Mouse (Mus musculus) lung, adult 2 months (tissue): ENCODE results near the gene H2-Ab1. TPM values are rescaled to one million over a fixed set of nuclear protein-coding genes. Genes with fewer than 3 reads are reported as not detected.

Source experiments
- DNase-seq: peaks from one replicate; pipeline ENCODE4 v3.0.0; 2022
- H3K4me1 ChIP-seq: fragments of 200-500 bp; 2 replicates; pipeline ENCODE4 v1.6.1; 2011; ENCODE audit warnings: low read length; ENCODE audit not compliant: control insufficient read depth, insufficient read depth
- H3K4me3 ChIP-seq: fragments of 200-500 bp; replicated peaks from 2 replicates; pipeline ENCODE3; 2011; ENCODE audit warnings: low read depth, mild to moderate bottlenecking, control low read depth, low read length; ENCODE audit errors: extremely low read depth
- CTCF ChIP-seq: fragments of 200-500 bp; IDR thresholded peaks from 2 replicates; pipeline ENCODE4 v1.5.1; 2011; ENCODE audit warnings: mild to moderate bottlenecking, low read length, control low read depth; ENCODE audit not compliant: insufficient read depth
- POLR2A ChIP-seq: fragments of 200-500 bp; IDR thresholded peaks from 2 replicates; pipeline ENCODE4 v1.6.1; 2011; ENCODE audit warnings: low read depth, mild to moderate bottlenecking, control low read depth, low read length, borderline replicate concordance; ENCODE audit errors: extremely low read depth
- WGBS: fragments of 180-500 bp; shearing (Covaris S2); methylation state at CpG from one replicate; pipeline ENCODE4 v1.1.7; 2018; 5-methylcytosine and 5-hydroxymethylcytosine counted together
- polyA plus RNA-seq: library from polyadenylated mRNA; depleted of rRNA; stranded (reverse); fragments of >200 nt; gene quantifications from 2 replicates; pipeline ENCODE4 v1.2.3, GENCODE M21; 2012

The H2-Ab1 gene
- polyA plus RNA-seq, 1 experiment: 1,370 TPM

DNA sequence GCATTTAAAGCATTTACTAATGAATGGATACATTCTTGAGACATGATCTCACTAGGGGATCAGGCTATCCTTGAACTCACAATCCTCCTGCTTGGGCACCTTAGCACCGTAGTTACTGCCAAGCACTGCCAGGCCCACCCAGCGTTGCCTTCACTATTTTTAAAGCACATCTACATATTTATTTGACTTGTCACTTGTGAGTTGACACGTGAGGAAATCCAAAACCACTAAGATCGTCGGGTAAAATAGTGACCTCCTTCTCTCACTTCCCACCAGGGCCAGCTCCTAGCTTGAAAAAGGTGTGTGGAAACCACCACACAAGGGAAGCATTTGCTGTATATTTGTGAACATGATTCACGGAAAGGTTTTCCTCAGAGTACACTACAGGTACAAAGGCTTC, 29.5 kb downstream of the H2-Ab1 start:
- 45% methylated on average over 6 of the region's 6 CpGs for WGBS

GRCm38 (mm10) chr17:34287648-34288047, 30.2 kb downstream of the H2-Ab1 start, which contains the start of gene H2-Aa:
Gene H2-Aa, minus strand, starts transcription at chr17:34287823.
- 14% methylated on average over 8 of the region's 8 CpGs for WGBS
- TF ChIP-seq POLR2A: peak; percentile 73
- no peak for TF ChIP-seq CTCF
- Histone ChIP-seq H3K4me3 (peak within 1 kb of the TSS; percentile 76), H3K4me1 (peaks cover 2% of the 10 kb centered on the region; the same call in 1 of the 2 replicates)
- DNase-seq: peak; percentile 85

More for the DNA sequence above, 29.5 kb downstream of the H2-Ab1 start:
- peak overlapping the region; percentile 63 for H3K4me3 ChIP-seq
- no peak for DNase-seq
- H3K4me1 ChIP-seq: peaks cover 2% of the 10 kb centered on the region; the same call in 1 of the 2 replicates
- 0 out of 2 replicates have a peak, but pooled peaks have one; percentile 11 for TF ChIP-seq POLR2A
- TF ChIP-seq CTCF: no peak

DNA sequence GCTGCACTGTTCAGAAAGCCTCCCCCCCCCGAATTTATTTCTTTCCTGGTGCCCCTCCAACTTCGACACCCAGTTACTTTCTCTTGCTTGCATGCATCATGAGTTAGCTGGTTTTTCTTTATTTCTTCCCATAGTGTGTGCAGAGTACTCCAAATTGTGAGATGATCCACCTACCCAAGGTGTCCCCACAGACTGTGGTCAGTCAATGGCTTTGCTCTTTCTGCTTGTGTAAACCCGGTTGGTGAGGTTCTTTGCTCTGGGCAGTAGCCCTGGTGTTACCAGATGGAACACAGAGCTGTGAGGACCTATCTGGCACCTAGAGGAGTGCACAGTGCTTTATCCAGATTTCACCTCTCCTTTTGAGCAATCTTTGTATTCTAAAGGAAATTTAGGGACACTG, 30.6 kb downstream of the H2-Ab1 start:
- DNase-seq: no peak
- TF ChIP-seq POLR2A: no peak
- TF ChIP-seq CTCF: no peak
- no peak overlapping the region for H3K4me3 ChIP-seq
- 63% methylated on average over 3 of the region's 3 CpGs for WGBS
- peaks cover 2% of the 10 kb centered on the region; the same call in 1 of the 2 replicates for H3K4me1 ChIP-seq

DNA sequence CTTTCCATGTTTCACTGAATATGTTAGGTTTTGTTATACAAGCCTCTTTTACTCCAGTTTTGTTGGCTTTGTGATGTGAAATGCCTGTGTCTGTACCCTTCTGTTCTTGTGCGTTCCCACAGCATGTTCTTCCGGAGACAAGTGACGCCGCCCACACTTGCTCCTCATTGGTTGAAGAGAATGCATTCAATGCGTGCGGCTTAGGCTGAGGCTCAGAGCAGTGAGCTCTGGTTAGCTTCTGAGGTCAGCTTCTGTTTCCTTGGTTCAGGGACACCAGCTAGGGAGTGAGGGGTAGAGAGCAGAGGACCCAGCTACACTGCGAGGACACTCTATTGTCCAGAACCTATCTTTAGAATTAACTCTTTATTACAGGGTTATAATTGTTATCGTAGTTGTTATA, 34.1 kb downstream of the H2-Ab1 start:
- Histone ChIP-seq H3K4me1 (peaks cover 7% of the 10 kb centered on the region; the same call in 1 of the 2 replicates), H3K4me3 (no peak overlapping the region)
- WGBS: 12% methylated on average over 8 of the region's 8 CpGs
- DNase-seq: peak; percentile 77
- TF ChIP-seq POLR2A (peak; percentile 68; the same call in 1 of the 2 replicates), CTCF (no peak)

DNA sequence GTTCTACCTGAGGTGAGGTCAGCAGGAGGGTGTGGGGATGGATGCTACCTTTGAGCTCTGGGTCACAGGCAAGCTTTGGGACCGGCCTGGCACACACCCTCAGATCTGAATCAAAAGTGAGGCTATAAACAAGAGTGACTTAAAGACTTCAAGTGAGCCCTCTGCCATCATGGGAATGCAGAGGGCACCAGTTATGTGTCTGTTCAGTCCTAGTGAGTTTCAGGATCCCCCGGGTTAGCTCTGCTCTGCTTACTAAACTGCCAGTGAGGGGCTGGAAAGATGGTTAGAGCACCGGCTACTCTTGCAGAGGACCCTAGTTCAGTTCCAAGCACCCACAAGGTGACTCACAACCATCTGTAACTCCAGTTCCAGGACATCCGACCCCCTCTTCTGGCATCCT, 35.1 kb downstream of the H2-Ab1 start:
- TF ChIP-seq POLR2A (no peak), CTCF (no peak)
- Histone ChIP-seq H3K4me3 (no peak overlapping the region), H3K4me1 (peaks cover 9% of the 10 kb centered on the region; the same call in 1 of the 2 replicates)
- DNase-seq: no peak
- WGBS: 88% methylated on average over 4 of the region's 4 CpGs

- DNase-seq: no peak
- H3K4me3 ChIP-seq: no peak overlapping the region
- WGBS: 39% methylated on average over 2 of the region's 2 CpGs
- peaks cover 9% of the 10 kb centered on the region; the same call in 1 of the 2 replicates for H3K4me1 ChIP-seq
- TF ChIP-seq CTCF: no peak
- TF ChIP-seq POLR2A: no peak
Measured at GRCm38 (mm10) chr17:34293533-34293932, 36.0 kb downstream of the H2-Ab1 start.

DNA sequence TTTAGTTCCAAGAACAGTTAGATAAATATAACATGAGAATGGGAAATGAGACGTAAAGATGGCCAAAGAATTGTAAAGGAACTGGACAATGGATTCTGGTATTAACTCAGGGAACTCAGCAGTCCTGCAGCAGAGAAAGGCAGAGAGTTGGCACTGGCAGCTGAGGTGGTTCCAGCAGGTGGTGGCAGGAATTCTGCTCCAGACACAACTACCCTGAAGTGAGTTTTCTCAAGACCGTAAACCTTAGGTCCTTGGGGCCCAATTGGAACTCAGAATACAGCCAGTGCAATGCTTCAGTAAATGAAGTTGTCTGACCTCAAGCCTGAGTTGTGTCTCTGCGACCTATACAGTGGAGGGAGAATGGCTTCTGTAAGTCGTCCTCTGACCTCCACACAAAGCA, 36.8 kb downstream of the H2-Ab1 start:
- DNase-seq: no peak
- 73% methylated on average over 4 of the region's 4 CpGs for WGBS
- TF ChIP-seq POLR2A (no peak), CTCF (no peak)

DNA sequence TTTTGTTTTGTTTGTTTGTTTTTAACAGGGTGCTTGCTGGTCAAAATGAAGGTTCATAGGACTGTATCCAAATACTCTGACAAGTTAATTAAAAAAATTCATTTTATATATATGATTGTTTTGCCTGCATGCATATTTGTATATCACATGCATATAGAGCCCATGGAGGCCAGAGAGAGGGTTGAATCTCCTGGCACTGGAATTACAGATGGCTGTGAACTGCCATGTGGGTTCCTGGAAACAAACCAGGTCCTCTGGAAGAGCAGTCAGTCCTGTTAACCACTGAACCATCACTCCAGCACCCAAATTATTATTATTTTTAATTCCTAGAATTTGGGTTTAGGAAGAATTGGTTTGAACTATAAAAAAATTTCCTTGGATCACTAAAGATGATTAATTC, 37.8 kb downstream of the H2-Ab1 start:
- H3K4me1 ChIP-seq: peaks cover 9% of the 10 kb centered on the region; the same call in 1 of the 2 replicates
- H3K4me3 ChIP-seq: no peak overlapping the region
- no peak for TF ChIP-seq POLR2A
- TF ChIP-seq CTCF: no peak
- no peak for DNase-seq

More for the DNA sequence above, 36.8 kb downstream of the H2-Ab1 start:
- peaks cover 9% of the 10 kb centered on the region; the same call in 1 of the 2 replicates for H3K4me1 ChIP-seq
- no peak overlapping the region for H3K4me3 ChIP-seq

GRCm38 (mm10) chr17:34295891-34296794, 38.7 kb downstream of the H2-Ab1 start:
- Histone ChIP-seq H3K4me1 (peaks cover 9% of the 10 kb centered on the region; the same call in 1 of the 2 replicates), H3K4me3 (peak overlapping the region; percentile 57)
- 21% methylated on average over 23 of the region's 23 CpGs for WGBS
- peak; percentile 42 for DNase-seq
- peak; percentile 49; the same call in 1 of the 2 replicates for TF ChIP-seq POLR2A
- TF ChIP-seq CTCF: no peak
